Mouse (Mus musculus): Measurements from ENCODE around the gene Oxt.

DNA sequence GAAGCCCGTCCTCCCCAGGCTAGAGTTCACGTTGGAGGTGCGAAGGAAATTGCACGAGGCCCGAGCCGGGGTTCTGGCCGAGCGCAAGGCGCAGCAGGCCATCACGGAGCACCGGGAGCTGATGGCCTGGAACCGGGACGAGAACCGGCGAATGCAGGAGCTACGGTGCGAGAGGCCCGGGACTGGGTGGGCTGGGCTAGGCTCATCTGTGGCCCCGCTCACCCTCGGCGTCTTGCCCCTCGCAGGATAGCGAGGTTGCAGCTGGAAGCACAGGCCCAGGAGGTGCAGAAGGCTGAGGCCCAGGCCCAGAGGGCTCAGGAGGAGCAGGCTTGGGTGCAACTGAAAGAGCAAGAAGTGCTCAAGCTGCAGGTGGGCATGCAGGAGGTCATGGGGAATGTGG, 11.9 kb upstream of the Oxt start:
- no peak for TF ChIP-seq POLR2A (IDR thresholded peaks at IDR 0.05; ENCODE audit: borderline replicate concordance, insufficient read depth, low read length)
- no peak for TF ChIP-seq CTCF (IDR thresholded peaks at IDR 0.05; ENCODE audit: borderline replicate concordance, insufficient read depth, low read depth, low read length)
